Mouse (Mus musculus): ENCODE results near the gene Mvp.

- no peak for TF ChIP-seq TAL1 (IDR thresholded peaks at IDR 0.05; ENCODE audit: low read length)
- no peak for TF ChIP-seq GATA1 (IDR thresholded peaks at IDR 0.05; ENCODE audit: low read length)
Observed at GRCm38 (mm10) chr7:127018416-127019305, 4.2 kb upstream of the Mvp start.

Measured in erythroblast, embryonic 14.5 days (primary cell).